Mouse (Mus musculus) cortical plate, adult 2 months (tissue): Measurements from ENCODE around the gene Daxx.
"Not testable (repeated sequence)": the region's sequence is repeated elsewhere in the genome, so short reads cannot be mapped to it uniquely, and the experiment has no call there.

Experiments
- CTCF ChIP-seq: fragments of 200-500 bp; IDR thresholded peaks from 2 replicates; pipeline ENCODE4 v1.5.1; 2011; ENCODE audit warnings: mild to moderate bottlenecking, control low read depth, low read length; ENCODE audit not compliant: insufficient read depth; ENCODE audit errors: extremely low read depth
- POLR2A ChIP-seq: fragments of 200-500 bp; IDR thresholded peaks from 2 replicates; pipeline ENCODE4 v1.6.1; 2011; ENCODE audit warnings: mild to moderate bottlenecking, low read length, control low read depth; ENCODE audit not compliant: insufficient read depth; ENCODE audit errors: extremely low read depth

- TF ChIP-seq POLR2A: not testable (repeated sequence)
- TF ChIP-seq CTCF: 0 out of 2 replicates have a peak, but pooled peaks have one; percentile 14
These were observed 33.4 kb upstream of the Daxx start for GRCm38 (mm10) chr17:33875797-33876196.
